Mouse (Mus musculus): ENCODE measurements around the gene Aste1. TPM values are rescaled to one million over a fixed set of nuclear protein-coding genes. Genes with fewer than 3 reads are reported as not detected.
A peak's percentile ranks its signal among the peaks of the same experiment; 100 is the strongest.

The Aste1 gene
- 1 to 10 TPM; 1.7 to 1.8 TPM for total RNA-seq (2021)
- long read RNA-seq, experiment 1, partial matches to known transcripts, result 0 of 4 reads
- long read RNA-seq, experiment 1, other reads (novel, unspliced or antisense), result 3 of 4 reads
- long read RNA-seq, experiment 2, partial matches to known transcripts, result 1 of 11 reads
- long read RNA-seq, experiment 2, other reads (novel, unspliced or antisense), result 9 of 11 reads

- intact Hi-C loops (cut with DNase I), result loop anchor here (10.0 kb wide), 1 partner anchor 340 kb away; the partner anchor contains the start of gene Mrpl3
- peak; percentile 88 to 92 for DNase-seq
Observed at GRCm38 (mm10) chr9:105395218-105395627, at the start of gene Aste1, which contains the start of gene Nek11. Gene Aste1, plus strand, starts transcription at chr9:105395392. Gene Nek11, minus strand, starts transcription at chr9:105395524.

- no peak for DNase-seq
- intact Hi-C loops (cut with DNase I), result no loop called here
Observed at GRCm38 (mm10) chr9:105348242-105349031, 46.8 kb upstream of the Aste1 start.

- no peak for DNase-seq
- intact Hi-C loops (cut with DNase I), result no loop called here
Observed at GRCm38 (mm10) chr9:105349034-105349433, 46.2 kb upstream of the Aste1 start.

GRCm38 (mm10) chr9:105362181-105362580 is 33.0 kb upstream of the Aste1 start:
- intact Hi-C loops (cut with DNase I), result no loop called here
- no peak for DNase-seq

- intact Hi-C loops (cut with DNase I), result no loop called here
- DNase-seq, result no peak
Observed at GRCm38 (mm10) chr9:105363520-105364231, 31.5 kb upstream of the Aste1 start.

- DNase-seq, result no peak
- intact Hi-C loops (cut with DNase I), result no loop called here
Observed at GRCm38 (mm10) chr9:105366199-105366598, 29.0 kb upstream of the Aste1 start.

- no peak for DNase-seq
- intact Hi-C loops (cut with DNase I), result no loop called here
Observed at GRCm38 (mm10) chr9:105368605-105369004, 26.6 kb upstream of the Aste1 start.

- intact Hi-C loops (cut with DNase I), result no loop called here
- DNase-seq, result no peak
Observed at GRCm38 (mm10) chr9:105374361-105374760, 20.8 kb upstream of the Aste1 start.

GRCm38 (mm10) chr9:105376411-105376810 is 18.8 kb upstream of the Aste1 start:
- DNase-seq, result no peak
- intact Hi-C loops (cut with DNase I), result no loop called here

- no peak for DNase-seq
Observed at GRCm38 (mm10) chr9:105376954-105377530, 18.1 kb upstream of the Aste1 start.

GRCm38 (mm10) chr9:105377622-105378021 is 17.6 kb upstream of the Aste1 start:
- no peak for DNase-seq
- intact Hi-C loops (cut with DNase I), result no loop called here

More at GRCm38 (mm10) chr9:105376954-105377530, 18.1 kb upstream of the Aste1 start:
- intact Hi-C loops (cut with DNase I), result no loop called here

- DNase-seq, result no peak
- intact Hi-C loops (cut with DNase I), result no loop called here
Observed at GRCm38 (mm10) chr9:105379533-105380145, 15.6 kb upstream of the Aste1 start.

GRCm38 (mm10) chr9:105387403-105387802 is 7.8 kb upstream of the Aste1 start:
- no peak for DNase-seq
- intact Hi-C loops (cut with DNase I), result loop anchor here (5.0 kb wide), 1 partner anchor 815 kb away; no protein-coding TSS in a partner anchor

- DNase-seq, result peak; percentile 41 to 51
Observed at GRCm38 (mm10) chr9:105389289-105389688, 5.9 kb upstream of the Aste1 start.

GRCm38 (mm10) chr9:105390616-105391015 is 4.6 kb upstream of the Aste1 start:
- DNase-seq, result no peak
- intact Hi-C loops (cut with DNase I), result loop anchor here (10.0 kb wide), 1 partner anchor 336 kb away; the partner anchor contains the start of gene Mrpl3

More at GRCm38 (mm10) chr9:105389289-105389688, 5.9 kb upstream of the Aste1 start:
- intact Hi-C loops (cut with DNase I), result loop anchor here (5.0 kb wide), 1 partner anchor 817 kb away; no protein-coding TSS in a partner anchor

GRCm38 (mm10) chr9:105394720-105395119 is 472 bp upstream of the Aste1 start:
- intact Hi-C loops (cut with DNase I), result loop anchor here (10.0 kb wide), 1 partner anchor 340 kb away; the partner anchor contains the start of gene Mrpl3
- DNase-seq, result no peak

- no peak for DNase-seq
- intact Hi-C loops (cut with DNase I), result no loop called here
Observed at GRCm38 (mm10) chr9:105408549-105408948, 13.4 kb downstream of the Aste1 start.

- intact Hi-C loops (cut with DNase I), result no loop called here
- DNase-seq, result no peak
Observed at GRCm38 (mm10) chr9:105459032-105459431, 63.8 kb downstream of the Aste1 start.

GRCm38 (mm10) chr9:105461496-105461895 is 66.3 kb downstream of the Aste1 start:
- intact Hi-C loops (cut with DNase I), result loop anchor here (10.0 kb wide), 1 partner anchor 153 kb away; no protein-coding TSS in a partner anchor
- no peak for DNase-seq
